Mouse (Mus musculus) heart, adult 2 months (tissue): ENCODE data around the gene Lsm3. TPM values are rescaled to one million over a fixed set of nuclear protein-coding genes. Genes with fewer than 3 reads are reported as not detected.

Experiments used
- DNase-seq, 2 experiments: peaks; one replicate each; pipeline ENCODE4 v3.0.0; 2021
- H3K27ac ChIP-seq: fragments of 200-600 bp; 2 replicates; pipeline ENCODE4 v1.8.1; 2022
- H3K27me3 ChIP-seq: fragments of 200-500 bp; 2 replicates; pipeline ENCODE4 v1.6.1; 2012; ENCODE audit warnings: mild to moderate bottlenecking, low read length, inconsistent platforms, mixed read lengths; ENCODE audit not compliant: control insufficient read depth, insufficient read depth
- H3K36me3 ChIP-seq: fragments of 200-500 bp; 2 replicates; pipeline ENCODE4 v1.6.1; 2012; ENCODE audit warnings: low read length, inconsistent platforms; ENCODE audit not compliant: control insufficient read depth, insufficient read depth
- H3K4me1 ChIP-seq: fragments of 200-500 bp; 2 replicates; pipeline ENCODE4 v1.6.1; 2011; ENCODE audit warnings: low read length; ENCODE audit not compliant: control insufficient read depth, insufficient read depth
- H3K4me3 ChIP-seq: fragments of 200-600 bp; 2 replicates; pipeline ENCODE4 v1.8.1; 2022
- H3K79me2 ChIP-seq: fragments of 200-500 bp; replicated peaks from 2 replicates; pipeline ENCODE4 v1.6.1; 2012; ENCODE audit warnings: mild to moderate bottlenecking, inconsistent platforms, low read length, moderate library complexity, mixed read lengths; ENCODE audit not compliant: control insufficient read depth, insufficient read depth
- H3K9ac ChIP-seq: fragments of 200-500 bp; 2 replicates; pipeline ENCODE4 v1.6.1; 2012; ENCODE audit warnings: low read depth, mild to moderate bottlenecking, control low read depth, inconsistent platforms, low read length, mixed read lengths
- CTCF ChIP-seq: fragments of 200-600 bp; IDR thresholded peaks from 2 replicates; pipeline ENCODE4 v1.8.1; 2022; ENCODE audit warnings: antibody characterized with exemption, mild to moderate bottlenecking, moderate library complexity
- EP300 ChIP-seq: fragments of 200-500 bp; IDR thresholded peaks from 2 replicates; pipeline ENCODE4 v1.6.1; 2011; ENCODE audit warnings: low read depth, low read length, control low read depth; ENCODE audit not compliant: insufficient read depth
- POLR2A ChIP-seq: fragments of 200-500 bp; IDR thresholded peaks from 2 replicates; pipeline ENCODE4 v1.6.1; 2011; ENCODE audit warnings: mild to moderate bottlenecking, low read depth, low read length, control low read depth; ENCODE audit not compliant: insufficient read depth
- WGBS: fragments of 180-500 bp; shearing (Covaris S2); methylation state at CpG from one replicate; pipeline ENCODE4 v1.1.7; 2018; 5-methylcytosine and 5-hydroxymethylcytosine counted together
- intact Hi-C: fragments of 180-260 bp; cut with DNase I; formaldehyde crosslinking; loops from one replicate; pipeline ENCODE4 v1.15.1; 2025
- polyA plus RNA-seq: library from polyadenylated mRNA; depleted of rRNA; stranded (reverse); fragments of >200 nt; gene quantifications from 2 replicates; pipeline ENCODE4 v1.2.3, GENCODE M21; 2012
- total RNA-seq, 2 experiments: library from RNA; stranded (reverse); gene quantifications; 2 replicates each; pipeline ENCODE4 v1.2.3; 2021

Gene Lsm3
- total and polyA plus RNA-seq, 3 experiments, result 31.0 to 59.7 (median 55.8) TPM

DNA sequence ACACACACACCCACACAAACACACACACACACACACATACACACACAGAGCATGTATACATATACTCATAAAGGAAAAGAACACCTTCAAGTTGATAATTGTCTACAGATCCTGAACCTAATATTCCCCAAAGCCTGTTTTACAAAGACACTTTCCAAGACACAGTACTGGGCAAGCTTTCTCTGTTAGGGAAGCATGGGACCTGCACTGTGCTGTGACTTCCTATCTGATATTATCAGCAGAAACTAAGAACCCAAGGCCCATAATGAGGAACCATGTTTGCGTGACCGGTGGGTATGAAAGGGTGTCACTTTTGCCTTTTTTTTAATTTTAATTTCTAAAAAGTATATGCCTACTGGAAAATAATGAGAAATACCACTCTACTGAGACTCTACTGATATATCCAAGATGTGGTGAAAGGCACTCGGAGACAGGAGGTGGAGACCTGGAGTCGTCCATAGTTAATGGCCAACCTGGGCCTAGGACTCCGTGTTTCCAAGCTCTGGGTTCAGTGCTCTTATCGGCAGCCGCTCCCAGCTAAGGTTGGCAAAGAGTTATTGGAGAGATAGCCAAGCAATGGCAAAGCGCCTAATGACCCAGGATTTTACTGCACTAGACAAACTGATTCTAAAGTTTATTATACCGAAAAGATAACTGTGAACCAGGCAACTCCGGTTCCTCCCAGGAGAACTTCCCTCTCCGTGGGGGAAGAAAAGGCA is 20.5 kb downstream of the Lsm3 start:
- TF ChIP-seq CTCF (no peak), EP300 (no peak), POLR2A (no peak)
- Histone ChIP-seq H3K27me3 (no peaks in the 10 kb centered on the region), H3K36me3 (no peaks in the 10 kb centered on the region), H3K9ac (no peak overlapping the region), H3K79me2 (no peaks in the 10 kb centered on the region), H3K27ac (no peak overlapping the region), H3K4me3 (no peak overlapping the region), H3K4me1 (peaks cover 2% of the 10 kb centered on the region; the same call in 1 of the 2 replicates)
- DNase-seq, result no peak
- intact Hi-C loops, result no loop called here
- 74% methylated on average over 11 of the region's 11 CpGs for WGBS

DNA sequence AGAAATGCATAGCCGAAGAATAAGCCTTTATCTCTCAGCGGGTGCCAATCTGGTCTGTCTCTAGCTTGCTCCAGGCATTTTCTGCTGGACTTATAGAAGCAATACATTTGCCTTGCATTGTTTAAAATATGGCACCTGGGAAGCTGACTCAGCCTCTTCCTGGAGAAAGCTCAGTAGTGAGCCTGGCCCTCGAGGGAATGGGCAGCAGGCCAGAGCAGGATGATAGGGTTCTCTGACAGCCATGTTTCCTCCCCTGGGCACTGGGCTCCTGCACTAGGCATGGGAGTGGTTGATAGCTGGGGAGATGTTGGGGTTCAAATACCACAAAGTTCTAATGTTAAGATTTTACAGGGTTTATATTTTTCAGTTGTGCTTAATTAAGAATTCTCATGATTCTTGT is 25.5 kb downstream of the Lsm3 start:
- no peak overlapping the region for H3K9ac ChIP-seq
- no peak overlapping the region for H3K27ac ChIP-seq
- no peak for DNase-seq
- intact Hi-C loops, result no loop called here
- H3K27me3 ChIP-seq, result no peaks in the 10 kb centered on the region
- no peaks in the 10 kb centered on the region for H3K36me3 ChIP-seq
- 47% methylated on average over 3 of the region's 3 CpGs for WGBS
- H3K4me3 ChIP-seq, result no peak overlapping the region
- TF ChIP-seq EP300 (no peak), POLR2A (no peak), CTCF (no peak)
- H3K79me2 ChIP-seq, result no peaks in the 10 kb centered on the region
- peaks cover 9% of the 10 kb centered on the region for H3K4me1 ChIP-seq

DNA sequence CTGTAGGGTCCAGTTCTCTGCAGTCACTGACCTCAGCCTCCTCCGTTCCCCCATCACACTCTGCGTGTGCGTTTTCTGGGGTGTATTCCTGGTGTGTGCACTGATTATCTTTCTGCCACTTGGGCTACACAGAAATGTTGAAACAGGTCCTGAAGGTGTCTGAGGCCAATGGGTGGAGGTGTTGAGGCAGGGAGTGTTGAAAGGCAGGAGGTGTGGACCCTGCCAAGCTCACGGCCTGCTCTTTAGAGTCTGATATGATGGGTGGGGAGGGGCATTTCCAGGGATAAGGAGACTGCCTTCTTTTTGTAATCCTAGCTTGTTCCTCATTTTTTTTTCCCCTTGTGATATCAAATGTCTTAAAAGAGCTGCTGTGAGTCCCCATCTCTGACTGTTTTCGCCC is 27.3 kb downstream of the Lsm3 start:
- 57% methylated on average over 5 of the region's 5 CpGs for WGBS
- no peaks in the 10 kb centered on the region for H3K27me3 ChIP-seq

DNA sequence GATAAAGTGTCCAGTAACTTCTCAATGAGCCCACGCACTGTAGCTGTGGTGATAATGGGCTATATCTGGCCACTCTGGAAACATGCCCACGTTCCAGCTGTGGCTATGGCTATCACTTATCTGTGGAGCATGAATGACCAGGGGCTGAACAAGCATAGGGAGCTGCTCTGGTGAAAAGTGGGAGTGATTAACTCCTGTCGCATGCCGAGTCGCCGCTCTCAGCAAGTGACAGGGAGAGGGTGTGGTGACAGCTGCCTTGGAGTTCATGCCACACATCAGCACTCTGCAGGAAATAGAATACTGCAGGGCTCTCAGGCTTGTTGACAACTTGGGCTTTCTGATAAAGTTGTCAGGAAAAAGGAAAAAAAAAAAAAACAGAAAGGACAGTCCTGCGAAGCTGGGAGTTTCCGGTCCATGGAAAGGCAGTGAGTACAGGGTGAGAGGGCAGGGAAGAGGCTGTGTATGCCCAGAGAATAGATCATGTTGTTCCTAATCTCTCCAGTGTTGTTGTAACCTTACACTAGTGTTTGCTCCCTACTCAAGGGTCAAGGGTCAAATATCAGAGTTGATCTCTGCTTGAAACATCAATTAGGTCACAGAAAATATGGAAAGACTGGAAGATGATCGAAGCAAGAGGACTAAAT is 30.6 kb downstream of the Lsm3 start:
- WGBS, result 6% methylated on average over 9 of the region's 9 CpGs
- no peaks in the 10 kb centered on the region for H3K79me2 ChIP-seq
- intact Hi-C loops, result loop anchor here (1.0 kb wide), 1 partner anchor 18 kb away; no protein-coding TSS in a partner anchor
- no peaks in the 10 kb centered on the region for H3K36me3 ChIP-seq
- peak; percentile 50 to 82 for DNase-seq
- H3K9ac ChIP-seq, result no peak overlapping the region
- no peak overlapping the region for H3K4me3 ChIP-seq
- H3K4me1 ChIP-seq, result peaks cover 12% of the 10 kb centered on the region
- TF ChIP-seq CTCF (no peak), EP300 (peak; percentile 91), POLR2A (0 out of 2 replicates have a peak, but pooled peaks have one; percentile 32)
- peak overlapping the region; percentile 65 for H3K27ac ChIP-seq
- H3K27me3 ChIP-seq, result no peaks in the 10 kb centered on the region

More for the DNA sequence above, 27.3 kb downstream of the Lsm3 start:
- DNase-seq, result peak in 1 of 2 experiments; percentile 43
- intact Hi-C loops, result no loop called here
- no peak overlapping the region for H3K4me3 ChIP-seq
- TF ChIP-seq CTCF (no peak), EP300 (0 out of 2 replicates have a peak, but pooled peaks have one; percentile 70), POLR2A (no peak)
- H3K9ac ChIP-seq, result no peak overlapping the region
- H3K79me2 ChIP-seq, result no peaks in the 10 kb centered on the region
- H3K4me1 ChIP-seq, result peaks cover 12% of the 10 kb centered on the region
- no peaks in the 10 kb centered on the region for H3K36me3 ChIP-seq
- no peak overlapping the region for H3K27ac ChIP-seq

DNA sequence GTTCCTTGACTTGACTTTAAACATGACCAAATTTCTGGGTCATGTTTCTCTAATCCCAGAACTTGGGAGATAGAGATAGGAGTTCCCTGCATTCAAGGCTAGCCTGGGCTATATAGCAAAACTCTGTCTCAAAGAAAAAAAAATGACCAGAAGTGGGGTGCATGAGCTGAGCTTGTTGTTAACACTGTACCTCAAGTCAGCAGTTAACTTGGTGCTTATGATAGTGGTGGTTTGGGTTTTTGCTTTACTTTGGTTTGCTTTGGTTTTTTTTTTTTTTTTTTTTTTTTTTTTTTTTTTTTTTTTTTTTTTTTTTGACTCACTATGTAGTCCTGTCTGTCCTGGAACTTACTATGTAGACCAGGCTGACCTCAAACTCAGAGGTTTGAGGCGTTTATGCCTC is 31.6 kb downstream of the Lsm3 start:
- Histone ChIP-seq H3K4me3 (no peak overlapping the region), H3K27me3 (no peaks in the 10 kb centered on the region), H3K27ac (no peak overlapping the region), H3K9ac (no peak overlapping the region), H3K79me2 (no peaks in the 10 kb centered on the region), H3K36me3 (no peaks in the 10 kb centered on the region), H3K4me1 (peaks cover 12% of the 10 kb centered on the region)
- intact Hi-C loops, result no loop called here
- no peak for DNase-seq
- WGBS, result 88% methylated on average over 1 of the region's 1 CpGs
- TF ChIP-seq CTCF, result no peak
- TF ChIP-seq POLR2A, result no peak
- no peak for TF ChIP-seq EP300

DNA sequence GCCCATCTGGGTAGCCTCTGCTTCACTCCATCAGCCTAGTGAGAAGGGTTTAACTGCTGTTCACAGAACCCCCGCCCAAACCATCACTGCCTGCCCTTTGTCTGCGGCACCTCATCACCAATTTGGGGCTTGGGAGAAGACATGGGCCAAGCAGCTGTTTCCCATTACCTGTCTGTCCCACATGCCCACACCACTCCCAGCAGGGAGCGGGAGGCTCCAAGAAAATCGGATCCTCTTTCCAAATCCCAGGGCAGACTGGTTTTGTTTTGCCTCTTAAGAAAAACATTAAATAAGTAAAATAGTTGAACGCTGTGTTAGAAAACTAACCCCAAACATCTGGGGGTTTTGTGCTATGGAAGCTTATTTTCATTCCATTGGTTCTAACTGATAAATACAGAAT is 33.9 kb downstream of the Lsm3 start:
- H3K27me3 ChIP-seq, result no peaks in the 10 kb centered on the region

More for the DNA sequence above, 33.9 kb downstream of the Lsm3 start:
- intact Hi-C loops, result no loop called here
- TF ChIP-seq POLR2A (no peak), EP300 (no peak), CTCF (no peak)
- Histone ChIP-seq H3K9ac (no peak overlapping the region), H3K27ac (no peak overlapping the region), H3K36me3 (no peaks in the 10 kb centered on the region), H3K79me2 (no peaks in the 10 kb centered on the region), H3K4me3 (no peak overlapping the region), H3K4me1 (peaks cover 9% of the 10 kb centered on the region)
- WGBS, result 76% methylated on average over 5 of the region's 5 CpGs
- DNase-seq, result no peak
